Mouse (Mus musculus) hematopoietic stem cell, adult 5-6 weeks (primary cell): ENCODE measurements around the gene Ergic2. TPM values are rescaled to one million over a fixed set of nuclear protein-coding genes. Genes with fewer than 3 reads are reported as not detected.
"Not testable (repeated sequence)": the region's sequence is repeated elsewhere in the genome, so short reads cannot be mapped to it uniquely, and the experiment has no call there.

Source experiments
- ATAC-seq, 2 experiments: fragments of 125-278 bp in 1 of 2; replicated peaks in 1 of 2; 2 replicates each; pipeline ENCODE4 v1.8.0; 2016 to 2017; ENCODE audit warnings: inconsistent platforms in 2 of 2, mild to moderate bottlenecking in 2 of 2, moderate number of reproducible peaks in 2 of 2, low read depth in 1 of 2, moderate TSS enrichment in 1 of 2; ENCODE audit not compliant: low FRiP score in 2 of 2, poor library complexity in 2 of 2, severe bottlenecking in 2 of 2, insufficient read depth in 1 of 2, low TSS enrichment in 1 of 2
- total RNA-seq: library from RNA; stranded (forward); fragments of 172-1452, 232-1000 nt; gene quantifications from 2 replicates; pipeline ENCODE4 v1.2.3, GENCODE M21; 2017

The Ergic2 gene
- total RNA-seq, 1 experiment from 2014 or later, result 107 TPM

GRCm38 (mm10) chr6:148222686-148223085, 10.5 kb upstream of the Ergic2 start:
- ATAC-seq, result no peak

- peak; percentile 56 to 65 for ATAC-seq
Measured at GRCm38 (mm10) chr6:148218235-148219076, 6.3 kb upstream of the Ergic2 start.

- ATAC-seq, result no peak
Measured at GRCm38 (mm10) chr6:148216752-148217151, 4.6 kb upstream of the Ergic2 start.

GRCm38 (mm10) chr6:148214765-148215164, 2.6 kb upstream of the Ergic2 start:
- peak in 1 of 2 experiments; percentile 20; a peak in 1 of 4 replicates for ATAC-seq

GRCm38 (mm10) chr6:148211391-148211876, 740 bp downstream of the Ergic2 start:
- peak in 1 of 2 experiments; percentile 7; a peak in 1 of 4 replicates for ATAC-seq

- no peak for ATAC-seq
Measured at GRCm38 (mm10) chr6:148207522-148207921, 4.7 kb downstream of the Ergic2 start.

- no peak for ATAC-seq
Measured at GRCm38 (mm10) chr6:148205134-148205533, 7.0 kb downstream of the Ergic2 start.

GRCm38 (mm10) chr6:148199729-148200128, 12.4 kb downstream of the Ergic2 start:
- ATAC-seq, result no peak

GRCm38 (mm10) chr6:148199177-148199576, 13.0 kb downstream of the Ergic2 start:
- ATAC-seq, result no peak

GRCm38 (mm10) chr6:148193972-148194701, 18.0 kb downstream of the Ergic2 start:
- ATAC-seq, result no peak

- no peak for ATAC-seq
Measured at GRCm38 (mm10) chr6:148185694-148186093, 26.5 kb downstream of the Ergic2 start.

GRCm38 (mm10) chr6:148172904-148173303, 39.3 kb downstream of the Ergic2 start:
- ATAC-seq, result no peak

GRCm38 (mm10) chr6:148152305-148152704, 59.9 kb downstream of the Ergic2 start:
- not testable (repeated sequence) for ATAC-seq

- ATAC-seq, result no peak
Measured at GRCm38 (mm10) chr6:148142421-148142820, 69.8 kb downstream of the Ergic2 start.

- ATAC-seq, result no peak
Measured at GRCm38 (mm10) chr6:148141874-148142273, 70.3 kb downstream of the Ergic2 start.

- no peak for ATAC-seq
Measured at GRCm38 (mm10) chr6:148139288-148139995, 72.7 kb downstream of the Ergic2 start.

- peak; percentile 94 to 97 for ATAC-seq
Measured at GRCm38 (mm10) chr6:148135769-148136382, 76.3 kb downstream of the Ergic2 start.
